Mouse (Mus musculus) cerebellum, adult 11-12 months (tissue): Measurements from ENCODE around the gene Dnase1l2.

Source experiments
- DNase-seq: peaks from one replicate; pipeline ENCODE4 v3.0.0; 2022

Dnase1l2 gene

DNA sequence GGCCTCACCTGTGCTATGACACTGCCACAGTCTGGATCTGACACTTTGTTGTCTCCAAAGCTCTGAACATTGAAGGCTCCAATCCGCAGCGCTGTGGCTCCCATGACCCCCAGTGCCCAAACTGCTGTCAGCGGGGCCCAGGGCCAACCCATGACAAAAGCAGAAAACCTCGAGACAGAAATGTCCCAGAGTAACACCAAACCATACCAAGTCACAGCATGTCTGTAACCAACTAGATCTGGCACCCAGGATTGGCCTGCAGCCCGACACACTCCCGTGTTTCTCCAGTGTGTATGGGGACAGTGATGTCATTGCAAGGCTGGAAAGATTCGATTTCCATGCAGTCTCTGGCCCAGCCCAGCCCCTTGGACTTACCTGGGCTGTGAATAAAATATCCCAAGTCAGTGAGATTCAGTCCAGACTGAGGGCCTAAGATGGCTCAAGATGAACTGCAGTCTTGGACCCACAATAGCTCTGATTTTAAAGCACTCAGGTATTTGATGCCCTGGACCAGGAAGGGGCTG is at the start of gene Dnase1l2:
Dnase1l2 (minus strand) TSS at position 474 of the 524 bp plus-strand sequence.
- no peak for DNase-seq

DNA sequence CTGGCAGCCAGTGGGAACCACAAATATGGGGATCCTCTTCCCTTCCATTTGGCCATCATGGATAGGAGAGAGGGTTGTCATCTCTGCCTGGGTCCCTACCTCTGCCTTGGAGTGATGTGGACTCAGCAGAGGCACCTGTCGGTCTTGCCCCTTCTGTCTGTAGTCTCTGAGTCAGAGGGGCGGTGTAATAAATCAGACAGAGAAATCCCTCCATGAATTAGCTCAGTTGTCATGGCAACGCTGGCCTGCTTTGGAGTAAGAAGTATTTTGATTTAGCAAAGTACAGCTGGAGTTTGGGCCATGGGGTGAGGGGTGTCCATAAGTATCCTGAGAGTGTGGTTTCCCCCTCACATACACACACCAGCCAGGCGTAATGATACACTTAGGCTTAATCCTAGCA is 47.5 kb upstream of the Dnase1l2 start:
- no peak for DNase-seq

DNA sequence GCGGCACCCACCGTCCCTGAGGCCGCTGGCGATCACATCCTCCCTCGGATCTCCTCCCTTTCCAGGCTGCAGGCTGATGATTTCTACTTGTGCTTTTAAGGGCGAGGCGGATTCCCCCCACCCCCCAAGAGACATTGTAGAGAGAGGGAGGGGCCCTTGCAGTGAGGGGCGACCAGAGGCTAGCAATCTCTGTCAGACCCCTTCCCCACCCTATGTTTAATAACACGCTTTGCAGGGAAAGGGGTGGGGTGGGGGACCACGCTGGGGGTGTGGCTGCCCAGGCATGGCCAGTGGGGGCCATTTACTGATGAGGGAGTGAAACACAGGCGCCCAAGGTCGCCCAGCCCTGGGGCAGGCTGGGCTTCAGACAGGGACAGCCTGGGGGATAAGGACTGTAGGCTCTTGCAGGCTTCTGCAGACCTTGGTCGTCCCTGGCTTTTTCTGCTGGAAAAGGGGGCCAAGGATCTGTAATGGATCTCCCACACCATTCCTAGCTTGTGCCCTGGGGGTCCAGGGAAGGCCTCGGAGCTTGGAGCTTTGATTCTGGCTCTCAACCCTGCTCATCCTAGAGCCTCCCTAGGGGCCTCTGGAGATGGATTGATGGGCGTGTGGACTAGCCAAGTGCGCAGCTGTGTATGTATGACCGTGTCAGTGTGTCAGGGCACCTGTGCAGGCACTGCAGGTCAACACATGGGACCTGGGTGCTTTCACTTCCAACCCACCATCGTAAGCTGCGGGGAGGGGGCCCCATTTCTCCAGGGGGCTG is 46.5 kb upstream of the Dnase1l2 start:
- peak; percentile 53 for DNase-seq

DNA sequence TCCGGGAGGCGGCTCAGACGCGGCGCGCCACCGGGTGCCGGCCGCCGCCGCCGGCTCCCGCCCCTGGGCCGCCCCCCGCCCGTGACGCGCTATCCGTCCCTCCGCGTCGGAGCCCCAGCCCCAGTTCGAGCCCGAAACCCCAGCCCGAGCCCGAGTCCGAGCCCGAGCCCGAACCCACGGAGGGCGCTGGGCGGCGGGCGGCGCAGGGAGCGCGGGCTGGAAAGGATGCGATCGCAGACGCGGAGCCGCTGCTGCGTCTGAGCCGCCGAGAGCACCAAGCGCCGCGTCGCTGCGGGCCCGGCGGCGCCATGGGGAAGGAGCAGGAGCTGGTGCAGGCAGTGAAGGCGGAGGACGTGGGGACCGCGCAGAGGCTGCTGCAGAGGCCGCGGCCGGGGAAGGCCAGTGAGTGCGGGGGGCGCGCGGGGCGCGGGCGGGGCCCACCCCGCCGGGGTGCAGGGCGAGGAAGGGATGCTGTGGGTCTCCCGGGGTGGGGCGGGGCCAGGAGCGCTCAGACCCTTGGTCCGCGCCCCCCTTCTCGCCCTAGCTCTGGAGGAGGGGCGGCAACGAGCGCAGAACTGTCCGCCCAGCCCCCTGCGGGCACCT is 45.9 kb upstream of the Dnase1l2 start:
- peak; percentile 71 for DNase-seq

DNA sequence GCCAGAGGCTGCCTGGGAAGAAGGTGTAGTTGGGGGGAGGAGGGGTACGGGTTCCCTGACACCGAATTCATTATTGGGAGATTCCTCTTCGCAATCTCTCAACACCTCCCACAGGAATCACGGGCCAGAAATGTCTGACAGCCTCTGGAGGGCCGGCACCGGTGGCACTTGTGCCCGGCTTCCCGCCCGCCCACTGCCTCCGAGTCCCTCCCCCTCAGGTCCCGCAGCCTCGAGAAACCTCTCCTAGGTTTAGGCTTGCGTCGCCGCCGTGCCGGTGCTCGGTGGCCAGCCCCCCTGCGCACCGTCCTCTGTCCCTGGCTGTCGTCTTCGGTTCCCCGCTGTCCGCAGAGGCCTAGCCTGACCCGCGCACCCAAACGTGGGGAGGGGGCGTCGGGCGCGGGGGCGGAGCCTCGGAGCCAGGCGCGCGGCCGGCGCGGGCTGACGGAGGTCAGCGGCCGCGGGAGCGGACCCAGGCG is 45.3 kb upstream of the Dnase1l2 start, which contains the start of gene Caskin1:
Caskin1 (plus strand) TSS at position 416 of the 476 bp plus-strand sequence.
- DNase-seq: peak; percentile 76

DNA sequence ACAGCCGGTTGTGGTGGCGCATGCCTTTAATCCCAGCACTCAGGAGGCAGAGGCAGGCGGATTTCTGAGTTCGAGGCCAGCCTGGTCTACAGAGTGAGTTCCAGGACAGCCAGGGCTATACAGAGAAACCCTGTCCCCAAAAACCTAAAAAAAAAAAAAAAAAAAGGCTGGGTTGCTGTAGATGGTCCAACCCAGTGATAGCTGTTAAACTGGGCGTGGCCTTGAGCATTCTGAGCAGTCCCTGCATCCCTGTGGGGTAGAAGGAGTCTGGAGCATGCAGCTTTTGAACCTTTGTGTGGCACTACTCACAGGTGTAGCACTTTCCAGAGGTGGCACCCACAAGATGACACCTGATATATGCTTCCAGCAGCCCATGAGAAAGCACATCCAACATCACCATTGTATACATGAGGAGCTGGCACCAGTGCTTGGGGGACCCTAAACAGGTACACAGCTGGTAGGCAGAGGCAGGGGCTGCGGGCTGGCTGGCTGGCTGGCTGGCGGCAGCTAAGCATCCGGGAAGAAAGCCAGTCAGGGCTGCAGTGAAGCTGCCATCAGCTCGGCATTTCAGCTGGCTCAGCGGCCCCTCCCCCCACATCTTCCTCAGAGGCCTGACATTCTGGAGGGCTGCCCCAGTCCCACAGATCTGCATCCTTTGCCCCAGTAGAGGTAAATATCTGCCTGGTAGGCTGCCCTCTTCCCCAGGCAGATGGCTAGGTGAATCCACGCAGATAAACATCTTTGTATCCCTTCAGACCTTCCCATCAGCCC is 42.4 kb upstream of the Dnase1l2 start:
- peak; percentile 46 for DNase-seq

DNA sequence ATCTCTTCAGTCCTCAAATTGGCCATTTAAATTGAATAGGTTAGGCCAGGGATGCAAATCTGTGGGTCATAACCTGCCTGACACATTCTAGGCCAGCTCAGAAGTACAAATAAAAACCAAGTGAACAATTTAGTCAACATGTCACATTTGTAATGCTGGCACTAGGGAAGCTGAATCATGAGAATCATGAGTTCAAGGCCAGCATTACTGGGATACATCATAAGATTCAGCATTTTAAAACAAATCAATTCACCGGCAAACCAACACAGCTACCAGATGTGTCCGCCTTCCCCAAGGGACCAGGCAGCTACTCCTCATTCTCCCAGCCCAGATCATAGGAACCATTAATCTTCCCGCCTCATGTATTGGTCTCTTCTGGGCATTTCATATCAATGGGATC is 40.6 kb upstream of the Dnase1l2 start:
- DNase-seq: no peak

DNA sequence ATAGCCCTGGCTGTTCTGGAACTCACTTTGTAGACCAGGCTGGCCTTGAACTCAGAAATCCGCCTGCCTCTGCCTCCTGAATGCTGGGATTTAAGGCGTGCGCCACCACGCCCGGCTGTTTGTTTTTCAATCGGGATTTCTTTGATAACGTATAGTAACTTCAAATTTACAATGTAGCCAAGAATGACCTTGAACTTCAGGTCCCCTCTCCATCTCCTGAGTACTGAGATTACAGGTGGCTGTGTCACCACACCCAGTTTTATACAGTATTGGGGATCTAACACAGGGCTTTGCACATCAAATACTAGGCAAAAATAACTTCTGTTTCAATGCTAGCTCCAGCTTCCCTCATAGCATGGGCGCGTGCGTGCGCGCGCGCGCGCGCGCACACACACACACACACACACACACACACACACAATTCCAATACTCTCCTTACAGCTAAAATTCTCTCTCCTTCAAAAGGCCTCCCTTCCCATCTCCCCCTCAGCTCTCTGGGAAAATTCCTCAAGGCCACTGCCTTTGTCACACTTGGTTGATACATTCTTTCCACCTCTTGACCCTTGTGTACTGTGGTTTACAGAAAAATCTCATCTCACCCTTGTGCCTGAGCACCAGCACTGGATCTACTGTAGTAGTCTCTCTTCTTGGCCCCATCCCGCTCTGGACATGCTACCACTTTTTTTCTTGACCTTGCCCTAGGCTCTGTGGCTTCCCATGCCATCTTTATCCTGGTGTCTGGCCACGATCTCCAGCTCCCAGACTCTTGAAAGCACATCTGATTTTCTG is 38.3 kb upstream of the Dnase1l2 start:
- DNase-seq: no peak

DNA sequence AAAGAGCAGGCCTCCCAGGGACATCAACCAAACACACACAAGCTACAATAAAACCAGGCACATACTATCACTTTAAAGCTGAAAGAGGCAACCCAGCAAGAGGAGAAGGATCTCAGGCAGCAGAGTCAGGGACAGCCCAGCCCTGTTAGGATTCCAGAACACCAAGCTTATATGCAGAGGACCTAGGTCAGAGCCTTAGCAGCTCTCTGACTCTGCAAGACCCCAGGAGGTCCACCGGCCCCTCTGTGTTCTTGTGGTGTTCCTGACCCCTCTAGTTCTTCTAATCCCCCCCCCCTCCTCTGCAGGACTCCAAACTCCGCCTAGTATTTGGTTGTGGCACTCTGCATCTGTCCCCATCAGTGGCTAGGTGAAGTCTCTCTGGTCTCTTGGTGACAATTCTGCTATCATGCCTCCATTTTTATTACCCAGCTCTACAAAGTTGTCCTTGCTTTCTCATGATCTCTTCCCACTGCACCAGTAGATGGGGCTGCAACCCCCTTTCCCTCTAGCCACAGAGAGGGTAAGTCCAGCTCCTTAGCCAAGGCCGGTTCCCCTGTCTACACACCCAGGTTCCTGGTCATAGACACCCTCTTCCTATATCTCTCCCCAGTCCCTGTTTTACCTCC is 37.4 kb upstream of the Dnase1l2 start:
- DNase-seq: peak; percentile 47

DNA sequence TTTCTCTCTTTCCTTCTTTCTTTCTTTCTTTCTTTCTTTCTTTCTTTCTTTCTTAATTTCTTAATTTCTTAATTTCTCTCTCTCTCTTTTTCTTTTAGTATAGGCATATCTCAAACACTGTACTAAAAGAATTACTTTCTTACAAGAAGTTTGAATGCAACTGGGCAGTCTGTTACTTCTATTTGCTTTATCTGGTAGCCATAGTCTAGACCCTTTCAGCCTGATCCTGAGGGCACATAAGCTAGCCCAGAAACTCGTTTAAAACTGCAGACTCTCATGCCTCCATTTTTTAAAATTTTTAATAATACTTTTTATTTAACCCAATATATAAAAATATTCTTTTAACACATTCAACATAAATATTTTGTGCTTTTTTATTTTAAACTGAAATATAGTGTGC is 36.5 kb upstream of the Dnase1l2 start:
- DNase-seq: no peak

DNA sequence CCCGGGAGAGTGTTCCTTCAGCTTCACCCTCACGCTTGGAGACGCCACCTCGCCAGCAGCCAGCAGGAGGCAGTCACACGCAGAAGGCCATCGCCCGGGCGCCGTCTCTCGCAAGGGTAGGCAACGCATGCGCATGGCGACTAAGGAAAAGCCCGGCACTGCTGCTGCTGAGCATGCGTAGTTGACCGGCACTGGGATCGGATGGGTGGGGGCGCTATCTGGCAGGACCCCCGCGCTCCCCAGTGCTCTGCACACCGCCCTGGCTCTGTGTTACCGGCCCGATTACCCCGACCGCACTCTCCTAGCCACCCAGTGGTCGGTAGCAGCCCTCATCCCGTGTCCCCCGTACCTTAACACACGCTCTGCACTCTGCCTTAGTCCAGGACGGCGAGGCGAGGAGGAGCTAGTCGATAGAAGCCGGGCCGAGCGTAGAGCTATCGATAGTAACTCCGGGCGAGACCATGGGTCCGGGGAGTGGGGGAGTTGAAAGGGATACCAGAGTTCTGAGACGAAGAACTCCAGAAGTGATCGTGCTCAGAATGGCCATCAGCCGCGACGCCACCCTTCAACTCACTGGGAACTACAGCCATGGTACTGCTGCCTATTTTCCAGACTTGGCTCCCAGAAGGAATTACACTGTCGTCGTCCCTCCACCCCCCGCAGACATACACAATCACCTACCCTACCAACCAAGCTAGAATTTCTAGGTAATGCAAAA is 35.9 kb upstream of the Dnase1l2 start, which contains the start of gene Mlst8:
Mlst8 (minus strand) TSS at position 416 of the 718 bp plus-strand sequence.
- peak; percentile 96 for DNase-seq

DNA sequence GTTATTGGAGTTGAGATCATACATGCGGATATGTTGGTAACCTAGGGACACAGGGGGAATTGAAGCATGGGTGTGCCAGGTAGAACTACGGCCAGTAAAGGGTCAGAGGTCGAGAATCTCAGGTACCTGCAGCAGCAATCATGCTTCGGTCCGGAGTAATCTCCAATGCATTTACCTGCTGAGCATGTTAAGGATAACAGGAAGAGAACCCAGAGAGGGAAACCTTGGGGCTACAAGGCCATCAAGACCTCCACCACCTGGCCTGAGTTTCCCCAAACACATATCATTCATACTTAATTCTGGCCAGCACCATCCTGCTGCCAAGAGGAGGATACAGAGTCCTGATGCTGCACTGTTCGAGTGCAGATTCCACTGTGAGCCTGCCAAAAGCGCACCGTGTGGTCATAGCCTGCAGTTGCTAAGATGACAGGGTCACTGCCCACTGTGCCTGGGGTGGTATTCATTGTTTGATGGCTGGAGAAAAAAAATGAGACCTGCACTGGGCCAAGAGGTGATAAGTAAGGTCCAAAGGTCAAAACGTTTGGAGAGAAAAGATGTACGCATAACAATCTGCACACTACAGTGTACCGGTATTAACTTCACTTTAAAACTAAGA is 35.2 kb upstream of the Dnase1l2 start:
- DNase-seq: peak; percentile 74

DNA sequence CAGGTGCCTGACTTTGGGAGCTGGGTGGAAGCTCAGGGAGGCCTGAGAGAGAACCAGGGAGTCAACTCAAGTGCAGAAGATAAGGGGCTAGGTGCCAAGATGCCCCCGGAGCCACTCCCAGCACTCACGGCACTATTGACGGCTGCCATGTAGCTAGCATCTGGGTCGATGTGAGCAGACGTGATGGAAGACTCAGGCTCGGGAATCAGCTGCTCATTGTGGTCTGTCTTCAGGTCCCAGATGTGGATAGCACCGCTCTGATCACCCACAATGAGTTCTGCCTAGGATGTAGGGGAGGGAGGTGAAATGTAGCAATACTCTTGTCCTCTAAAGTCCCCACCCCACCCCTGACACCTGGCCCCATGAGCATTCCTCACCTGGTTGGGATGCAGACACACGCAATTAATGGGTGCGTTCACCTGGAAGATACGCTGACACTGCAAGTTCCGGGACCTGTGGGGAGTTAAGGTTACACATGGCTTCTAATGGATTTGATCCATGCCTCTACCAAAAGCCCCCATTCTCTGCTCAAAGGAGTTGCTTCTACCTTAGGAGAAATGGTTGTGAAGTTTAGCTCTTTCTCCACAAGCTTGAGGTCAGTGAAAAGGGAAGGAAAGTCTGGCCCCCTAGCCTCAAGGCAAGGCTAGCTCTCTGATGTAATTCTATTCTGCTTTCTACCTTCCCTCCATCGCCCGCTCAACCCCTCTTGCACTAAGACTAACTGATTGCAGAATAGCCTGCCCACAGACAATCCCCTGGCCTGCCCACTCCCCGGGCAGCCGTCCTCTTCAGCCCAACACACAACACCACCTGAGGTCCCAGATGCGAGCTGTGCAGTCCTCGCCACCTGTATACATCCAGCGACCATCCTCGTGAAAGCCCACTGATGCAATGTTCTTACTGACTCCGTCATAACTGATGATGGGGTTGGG is 34.4 kb upstream of the Dnase1l2 start:
- peak; percentile 54 for DNase-seq

DNA sequence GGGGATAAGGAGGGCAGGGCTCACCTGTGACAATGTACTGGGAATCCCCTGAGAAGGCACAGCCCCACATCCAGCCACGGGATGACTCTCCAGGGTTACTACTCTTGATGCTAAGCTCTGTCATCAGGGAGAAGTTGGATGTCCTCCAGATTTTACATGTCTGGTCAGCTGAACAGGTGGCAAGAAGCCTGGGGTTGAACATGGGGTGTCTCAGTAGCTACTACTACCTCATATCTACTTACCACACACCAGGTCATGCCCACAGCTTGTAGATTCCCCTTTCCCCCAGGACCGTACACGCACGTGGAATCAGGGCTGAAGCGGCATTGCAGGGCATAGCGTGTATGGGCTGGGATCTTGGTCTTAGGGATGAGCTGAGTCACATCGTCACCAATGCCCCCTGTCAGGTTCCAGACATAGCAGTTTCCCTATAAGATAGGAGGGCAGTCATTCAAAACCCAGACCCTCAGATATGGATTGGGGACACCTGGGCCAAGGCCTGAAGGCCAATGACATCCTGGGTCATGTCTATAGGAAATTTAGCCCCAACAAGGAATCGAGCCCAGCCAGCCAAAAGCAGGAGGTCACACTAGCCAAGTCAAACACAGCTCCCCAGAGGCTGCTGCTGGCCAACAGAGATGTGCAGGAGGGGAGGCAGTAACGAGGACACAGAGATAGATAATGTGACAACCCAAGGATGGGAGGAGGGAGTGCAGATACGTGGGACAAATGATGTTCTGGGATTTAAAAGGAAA is 33.3 kb upstream of the Dnase1l2 start:
- peak; percentile 52 for DNase-seq

DNA sequence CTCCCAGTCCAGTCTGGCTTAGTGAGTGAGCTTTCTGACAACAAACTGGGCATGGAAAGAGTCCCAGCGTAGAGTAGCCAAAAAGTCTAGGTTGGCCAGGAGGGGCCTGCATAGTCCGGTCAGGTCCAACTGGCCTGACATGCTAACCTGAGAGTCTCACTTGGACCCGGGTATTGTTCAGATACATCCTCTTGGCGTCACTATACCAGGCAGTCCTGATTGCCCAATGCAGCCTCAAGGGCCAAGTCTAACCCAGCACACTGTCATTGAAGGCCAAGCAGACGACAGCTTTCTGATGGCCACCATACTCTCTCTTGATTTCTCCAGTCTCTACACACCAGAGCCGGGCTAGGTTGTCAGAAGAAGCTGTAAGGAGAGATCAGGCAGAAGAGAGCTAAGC is 32.7 kb upstream of the Dnase1l2 start:
- DNase-seq: no peak

DNA sequence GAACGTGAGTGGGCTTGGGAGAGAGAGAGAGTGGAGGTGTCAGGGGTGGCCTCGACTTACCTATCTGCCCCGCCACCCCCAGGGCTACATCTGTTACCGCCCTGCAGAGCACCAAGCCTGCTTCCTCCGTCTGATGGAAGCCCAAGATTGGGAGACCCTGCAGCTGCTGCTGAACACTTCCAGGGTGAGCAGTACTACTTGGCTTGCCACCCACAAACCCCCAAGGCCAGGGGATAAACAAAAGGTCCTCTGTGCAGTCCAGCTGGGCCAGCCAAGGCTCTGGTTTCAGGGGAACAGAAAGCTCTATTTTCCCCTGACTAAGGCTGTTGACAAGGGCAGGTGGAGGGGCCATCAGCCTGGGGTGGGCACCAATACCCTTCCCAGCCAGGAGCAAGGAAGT is 31.7 kb upstream of the Dnase1l2 start:
- DNase-seq: peak; percentile 53

DNA sequence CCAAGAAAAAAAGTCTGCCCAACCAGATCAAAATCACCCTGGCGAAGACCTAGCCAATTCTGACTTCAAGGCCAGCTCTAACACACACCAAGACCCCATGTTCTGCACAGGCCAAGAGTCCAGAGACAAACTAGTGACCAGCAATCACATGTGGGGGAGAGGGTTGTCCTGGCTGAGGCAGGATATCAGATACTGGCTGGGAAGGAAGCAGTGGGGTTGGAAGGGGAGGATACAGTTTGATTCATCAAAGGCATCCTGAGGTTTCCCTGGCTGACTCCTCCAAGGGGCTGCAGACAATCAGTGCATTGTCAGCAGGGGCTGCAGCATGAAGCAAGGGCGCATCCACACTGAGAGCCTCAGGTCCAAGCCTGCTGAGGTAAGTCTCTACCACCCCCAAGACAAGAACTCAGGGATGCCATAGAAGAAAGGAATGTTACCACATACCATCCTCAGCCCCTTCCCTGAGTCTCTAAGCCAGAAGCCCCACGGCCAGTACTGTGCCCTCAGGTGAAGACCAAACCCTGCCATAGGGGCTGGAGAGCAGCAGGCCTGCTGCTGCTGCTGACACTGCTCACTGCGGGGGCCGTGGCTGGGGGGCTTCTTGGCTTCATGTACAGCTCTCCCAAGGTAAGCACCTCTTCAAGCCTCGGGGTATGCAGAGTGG is 30.8 kb upstream of the Dnase1l2 start, which contains the start of gene Bricd5:
Bricd5 (plus strand) TSS at position 273 of the 664 bp plus-strand sequence.
- no peak for DNase-seq

DNA sequence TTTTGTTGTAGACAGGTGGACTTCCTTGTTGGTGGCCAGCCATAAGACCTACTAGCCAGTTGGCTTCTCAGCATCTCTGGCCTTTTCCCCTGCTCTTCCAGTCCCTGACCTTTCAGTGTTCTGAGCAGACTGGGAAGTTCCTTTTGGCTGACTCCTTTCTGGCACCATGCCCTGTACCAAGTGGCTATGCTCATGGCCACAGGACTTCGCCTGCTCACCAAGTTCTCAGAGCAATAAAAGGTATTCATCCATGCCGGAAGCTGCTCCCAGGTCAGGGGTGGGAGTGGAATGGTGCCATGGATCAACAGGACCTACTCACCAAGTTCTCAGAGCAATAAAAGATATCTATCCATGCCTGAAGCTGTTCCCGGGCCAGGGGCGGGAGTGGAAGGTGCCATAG is 29.6 kb upstream of the Dnase1l2 start:
- DNase-seq: peak; percentile 82
